Mouse (Mus musculus): ENCODE data around the gene Fez2. TPM values are rescaled to one million over a fixed set of nuclear protein-coding genes. Genes with fewer than 3 reads are reported as not detected.
A peak's percentile ranks its signal among the peaks of the same experiment; 100 is the strongest.

Fez2 gene
- polyA plus RNA-seq, 1 experiment from 2014 or later: 57.5 TPM

GRCm38 (mm10) chr17:78425026-78425425, 7.1 kb upstream of the Fez2 start:
- Histone ChIP-seq H3K9ac (ENCODE audit: low read length) (no peak overlapping the region), H3K4me3 (ENCODE audit: low read depth, low read length) (no peak overlapping the region), H3K4me2 (no peak overlapping the region), H3K27me3 (ENCODE audit: control insufficient read depth, insufficient read depth, low read length) (no peaks in the 10 kb centered on the region), H3K4me1 (ENCODE audit: control insufficient read depth, insufficient read depth, low read length) (no peaks in the 10 kb centered on the region), H3K27ac (ENCODE audit: low read depth, low read length) (no peak overlapping the region), H3K9me3 (ENCODE audit: control insufficient read depth, low read length) (no peaks in the 10 kb centered on the region), H3K36me3 (ENCODE audit: control insufficient read depth, insufficient read depth, low read length) (no peaks in the 10 kb centered on the region)
- 82% methylated on average over 8 of the region's 8 CpGs for WGBS
- ATAC-seq (ENCODE audit: low FRiP score) (no peak), DNase-seq (ENCODE audit: low spot score, missing footprints) (no peak)

- H3K36me3 ChIP-seq (ENCODE audit: control insufficient read depth, insufficient read depth, low read length): no peaks in the 10 kb centered on the region
- H3K4me1 ChIP-seq (ENCODE audit: control insufficient read depth, insufficient read depth, low read length): no peaks in the 10 kb centered on the region
- no peaks in the 10 kb centered on the region for H3K9me3 ChIP-seq (ENCODE audit: control insufficient read depth, low read length)
- no peak overlapping the region for H3K27ac ChIP-seq (ENCODE audit: low read depth, low read length)
- DNase-seq (ENCODE audit: low spot score, missing footprints) (no peak), ATAC-seq (ENCODE audit: low FRiP score) (no peak)
- no peak overlapping the region for H3K4me3 ChIP-seq (ENCODE audit: low read depth, low read length)
- WGBS: 79% methylated on average over 4 of the region's 4 CpGs
- H3K9ac ChIP-seq (ENCODE audit: low read length): no peak overlapping the region
- no peaks in the 10 kb centered on the region for H3K27me3 ChIP-seq (ENCODE audit: control insufficient read depth, insufficient read depth, low read length)
- no peak overlapping the region for H3K4me2 ChIP-seq
Observed at GRCm38 (mm10) chr17:78419216-78419615, 1.3 kb upstream of the Fez2 start.

GRCm38 (mm10) chr17:78415255-78415654, 2.7 kb downstream of the Fez2 start:
- no peak overlapping the region for H3K27ac ChIP-seq (ENCODE audit: low read depth, low read length)
- no peak for ATAC-seq (ENCODE audit: low FRiP score)
- no peaks in the 10 kb centered on the region for H3K9me3 ChIP-seq (ENCODE audit: control insufficient read depth, low read length)
- H3K9ac ChIP-seq (ENCODE audit: low read length): no peak overlapping the region
- DNase-seq (ENCODE audit: low spot score, missing footprints): no peak
- H3K27me3 ChIP-seq (ENCODE audit: control insufficient read depth, insufficient read depth, low read length): no peaks in the 10 kb centered on the region
- H3K4me2 ChIP-seq: no peak overlapping the region
- WGBS: 96% methylated on average over 2 of the region's 2 CpGs
- no peak overlapping the region for H3K4me3 ChIP-seq (ENCODE audit: low read depth, low read length)
- no peaks in the 10 kb centered on the region for H3K36me3 ChIP-seq (ENCODE audit: control insufficient read depth, insufficient read depth, low read length)
- no peaks in the 10 kb centered on the region; the same call in 1 of the 2 replicates for H3K4me1 ChIP-seq (ENCODE audit: control insufficient read depth, insufficient read depth, low read length)

- H3K27ac ChIP-seq (ENCODE audit: low read depth, low read length): no peak overlapping the region
- no peak overlapping the region for H3K9ac ChIP-seq (ENCODE audit: low read length)
- H3K4me2 ChIP-seq: no peak overlapping the region
- 25% methylated on average over 2 of the region's 2 CpGs for WGBS
- DNase-seq (ENCODE audit: low spot score, missing footprints): no peak
- H3K27me3 ChIP-seq (ENCODE audit: control insufficient read depth, insufficient read depth, low read length): no peaks in the 10 kb centered on the region
- H3K4me3 ChIP-seq (ENCODE audit: low read depth, low read length): no peak overlapping the region
- H3K36me3 ChIP-seq (ENCODE audit: control insufficient read depth, insufficient read depth, low read length): no peaks in the 10 kb centered on the region
- H3K4me1 ChIP-seq (ENCODE audit: control insufficient read depth, insufficient read depth, low read length): no peaks in the 10 kb centered on the region; the same call in 1 of the 2 replicates
- ATAC-seq (ENCODE audit: low FRiP score): peak; percentile 51; the same call in 1 of the 2 replicates
- H3K9me3 ChIP-seq (ENCODE audit: control insufficient read depth, low read length): no peaks in the 10 kb centered on the region
Observed at GRCm38 (mm10) chr17:78409900-78410299, 8.1 kb downstream of the Fez2 start.

GRCm38 (mm10) chr17:78408386-78408785, 9.6 kb downstream of the Fez2 start:
- Histone ChIP-seq H3K36me3 (ENCODE audit: control insufficient read depth, insufficient read depth, low read length) (no peaks in the 10 kb centered on the region), H3K4me1 (ENCODE audit: control insufficient read depth, insufficient read depth, low read length) (no peaks in the 10 kb centered on the region; the same call in 1 of the 2 replicates), H3K27me3 (ENCODE audit: control insufficient read depth, insufficient read depth, low read length) (no peaks in the 10 kb centered on the region), H3K4me2 (no peak overlapping the region), H3K4me3 (ENCODE audit: low read depth, low read length) (no peak overlapping the region), H3K9me3 (ENCODE audit: control insufficient read depth, low read length) (no peaks in the 10 kb centered on the region), H3K27ac (ENCODE audit: low read depth, low read length) (no peak overlapping the region), H3K9ac (ENCODE audit: low read length) (no peak overlapping the region)
- DNase-seq (ENCODE audit: low spot score, missing footprints): no peak
- WGBS: 84% methylated on average over 10 of the region's 10 CpGs
- ATAC-seq (ENCODE audit: low FRiP score): no peak

GRCm38 (mm10) chr17:78407581-78407980, 10.4 kb downstream of the Fez2 start:
- DNase-seq (ENCODE audit: low spot score, missing footprints): no peak
- no peak overlapping the region for H3K4me2 ChIP-seq
- H3K27ac ChIP-seq (ENCODE audit: low read depth, low read length): no peak overlapping the region
- no peaks in the 10 kb centered on the region for H3K27me3 ChIP-seq (ENCODE audit: control insufficient read depth, insufficient read depth, low read length)
- no peak overlapping the region for H3K9ac ChIP-seq (ENCODE audit: low read length)
- H3K36me3 ChIP-seq (ENCODE audit: control insufficient read depth, insufficient read depth, low read length): no peaks in the 10 kb centered on the region
- no peaks in the 10 kb centered on the region; the same call in 1 of the 2 replicates for H3K4me1 ChIP-seq (ENCODE audit: control insufficient read depth, insufficient read depth, low read length)
- H3K9me3 ChIP-seq (ENCODE audit: control insufficient read depth, low read length): no peaks in the 10 kb centered on the region
- no peak for ATAC-seq (ENCODE audit: low FRiP score)
- 87% methylated on average over 4 of the region's 4 CpGs for WGBS
- H3K4me3 ChIP-seq (ENCODE audit: low read depth, low read length): no peak overlapping the region

- H3K4me1 ChIP-seq (ENCODE audit: control insufficient read depth, insufficient read depth, low read length): no peaks in the 10 kb centered on the region; the same call in 1 of the 2 replicates
- no peak for ATAC-seq (ENCODE audit: low FRiP score)
- H3K9ac ChIP-seq (ENCODE audit: low read length): no peak overlapping the region
- H3K27ac ChIP-seq (ENCODE audit: low read depth, low read length): no peak overlapping the region
- no peak overlapping the region for H3K4me3 ChIP-seq (ENCODE audit: low read depth, low read length)
- 83% methylated on average over 10 of the region's 10 CpGs for WGBS
- H3K4me2 ChIP-seq: no peak overlapping the region
- no peaks in the 10 kb centered on the region for H3K36me3 ChIP-seq (ENCODE audit: control insufficient read depth, insufficient read depth, low read length)
- no peaks in the 10 kb centered on the region for H3K27me3 ChIP-seq (ENCODE audit: control insufficient read depth, insufficient read depth, low read length)
- no peaks in the 10 kb centered on the region for H3K9me3 ChIP-seq (ENCODE audit: control insufficient read depth, low read length)
- DNase-seq (ENCODE audit: low spot score, missing footprints): no peak
Observed at GRCm38 (mm10) chr17:78406854-78407253, 11.1 kb downstream of the Fez2 start.

- WGBS: 93% methylated on average over 3 of the region's 3 CpGs
- Histone ChIP-seq H3K9me3 (ENCODE audit: control insufficient read depth, low read length) (no peaks in the 10 kb centered on the region), H3K4me2 (no peak overlapping the region), H3K4me1 (ENCODE audit: control insufficient read depth, insufficient read depth, low read length) (peaks cover 2% of the 10 kb centered on the region), H3K27ac (ENCODE audit: low read depth, low read length) (no peak overlapping the region), H3K27me3 (ENCODE audit: control insufficient read depth, insufficient read depth, low read length) (no peaks in the 10 kb centered on the region), H3K36me3 (ENCODE audit: control insufficient read depth, insufficient read depth, low read length) (peaks cover 2% of the 10 kb centered on the region; the same call in 1 of the 2 replicates), H3K4me3 (ENCODE audit: low read depth, low read length) (no peak overlapping the region), H3K9ac (ENCODE audit: low read length) (no peak overlapping the region)
- DNase-seq (ENCODE audit: low spot score, missing footprints) (no peak), ATAC-seq (ENCODE audit: low FRiP score) (no peak)
Observed at GRCm38 (mm10) chr17:78405336-78405735, 12.6 kb downstream of the Fez2 start.

GRCm38 (mm10) chr17:78403804-78404203, 14.1 kb downstream of the Fez2 start:
- H3K27ac ChIP-seq (ENCODE audit: low read depth, low read length): no peak overlapping the region
- H3K36me3 ChIP-seq (ENCODE audit: control insufficient read depth, insufficient read depth, low read length): peaks cover 3% of the 10 kb centered on the region; the same call in 1 of the 2 replicates

More at GRCm38 (mm10) chr17:78403804-78404203, 14.1 kb downstream of the Fez2 start:
- H3K4me2 ChIP-seq: no peak overlapping the region
- H3K27me3 ChIP-seq (ENCODE audit: control insufficient read depth, insufficient read depth, low read length): no peaks in the 10 kb centered on the region
- 93% methylated on average over 9 of the region's 9 CpGs for WGBS
- no peaks in the 10 kb centered on the region for H3K9me3 ChIP-seq (ENCODE audit: control insufficient read depth, low read length)
- no peak overlapping the region for H3K9ac ChIP-seq (ENCODE audit: low read length)
- DNase-seq (ENCODE audit: low spot score, missing footprints) (no peak), ATAC-seq (ENCODE audit: low FRiP score) (no peak)
- peaks cover 2% of the 10 kb centered on the region for H3K4me1 ChIP-seq (ENCODE audit: control insufficient read depth, insufficient read depth, low read length)
- no peak overlapping the region for H3K4me3 ChIP-seq (ENCODE audit: low read depth, low read length)

Measured in midbrain, embryonic 11.5 days (tissue).